Mouse (Mus musculus) CH12.LX (cell line): Measurements from ENCODE around the gene Fdx1l. TPM values are rescaled to one million over a fixed set of nuclear protein-coding genes. Genes with fewer than 3 reads are reported as not detected.
A peak's percentile ranks its signal among the peaks of the same experiment; 100 is the strongest.

ENCODE experiments used
- DNase-seq: peaks from one replicate; pipeline ENCODE4 v3.0.0-alpha.2; 2013; ENCODE audit errors: extremely low read depth
- H3K27ac ChIP-seq: 2 replicates; pipeline ENCODE4 v1.5.1; 2012; ENCODE audit warnings: low read depth, mild to moderate bottlenecking, control low read depth, moderate library complexity; ENCODE audit not compliant: insufficient read depth
- H3K27me3 ChIP-seq: replicated peaks from 2 replicates; pipeline ENCODE3; 2012; ENCODE audit warnings: inconsistent platforms
- H3K36me3 ChIP-seq, 2 experiments: replicated peaks in 1 of 2; 2 replicates each; pipeline versions ENCODE3 to v1.6.1; 2012; ENCODE audit warnings: inconsistent platforms in 1 of 2, low read length in 1 of 2, mild to moderate bottlenecking in 1 of 2, mixed read lengths in 1 of 2, moderate library complexity in 1 of 2; ENCODE audit not compliant: control insufficient read depth in 1 of 2, insufficient read depth in 1 of 2
- H3K4me1 ChIP-seq, 2 experiments: 2 replicates each; pipeline ENCODE4 v1.6.1; 2012; ENCODE audit warnings: inconsistent platforms in 1 of 2, moderate library complexity in 1 of 2; ENCODE audit not compliant: insufficient read depth in 2 of 2, control insufficient read depth in 1 of 2
- H3K4me2 ChIP-seq: 2 replicates; pipeline ENCODE4 v1.6.1; 2012; ENCODE audit warnings: low read depth, mild to moderate bottlenecking, control low read depth; ENCODE audit not compliant: poor library complexity, insufficient read depth, severe bottlenecking
- H3K4me3 ChIP-seq, 3 experiments: fragments of 150-350 bp in 1 of 3; sonication (generic) in 1 of 3; replicated peaks in 1 of 3; 2 replicates each; pipeline versions ENCODE3 to v1.5.1; 2011 to 2012; ENCODE audit warnings: low read depth in 2 of 3, low read length in 2 of 3, mild to moderate bottlenecking in 2 of 3, moderate library complexity in 2 of 3, control low read depth in 1 of 3, improper control_type of control experiment in 1 of 3, inconsistent platforms in 1 of 3, mixed read lengths in 1 of 3; ENCODE audit not compliant: poor library complexity in 1 of 3
- H3K79me2 ChIP-seq: replicated peaks from 2 replicates; pipeline ENCODE4 v1.6.1; 2012; ENCODE audit warnings: mild to moderate bottlenecking, moderate library complexity; ENCODE audit not compliant: control insufficient read depth, poor library complexity, insufficient read depth, severe bottlenecking; ENCODE audit errors: extremely low read depth
- H3K9ac ChIP-seq: 2 replicates; pipeline ENCODE4 v1.6.1; 2012; ENCODE audit warnings: low read depth, mild to moderate bottlenecking, control low read depth, moderate library complexity; ENCODE audit not compliant: insufficient read depth
- H3K9me3 ChIP-seq: replicated peaks from 2 replicates; pipeline ENCODE3; 2012; ENCODE audit warnings: low read length, inconsistent platforms, mixed read lengths
- EP300 ChIP-seq: IDR thresholded peaks from 2 replicates; pipeline ENCODE4 v1.6.1; 2011; ENCODE audit warnings: low read length, improper control_type of control experiment
- HCFC1 ChIP-seq: IDR thresholded peaks from 2 replicates; pipeline ENCODE4 v1.6.1; 2012; ENCODE audit warnings: low read depth, mild to moderate bottlenecking, inconsistent platforms, low read length, improper control_type of control experiment
- IRF4 ChIP-seq: IDR thresholded peaks from 2 replicates; pipeline ENCODE4 v1.6.1; 2014; ENCODE audit warnings: low read depth, mild to moderate bottlenecking, inconsistent platforms, low read length, improper control_type of control experiment
- JUND ChIP-seq: conservative IDR thresholded peaks from 2 replicates; pipeline ENCODE4 v1.6.1; 2011; ENCODE audit warnings: low read depth, low read length, improper control_type of control experiment
- MAFK ChIP-seq: IDR thresholded peaks from 2 replicates; pipeline ENCODE4 v1.6.1; 2011; ENCODE audit warnings: low read length, improper control_type of control experiment; ENCODE audit not compliant: insufficient replicate concordance
- MAX ChIP-seq: IDR thresholded peaks from 2 replicates; pipeline ENCODE4 v1.6.1; 2011; ENCODE audit warnings: low read length, improper control_type of control experiment
- NELFE ChIP-seq: IDR thresholded peaks from 2 replicates; pipeline ENCODE4 v1.6.1; 2011; ENCODE audit warnings: low read depth, low read length, improper control_type of control experiment
- PAX5 ChIP-seq: IDR thresholded peaks from 2 replicates; pipeline ENCODE4 v1.6.1; 2012; ENCODE audit warnings: low read length, inconsistent platforms, mixed read lengths
- POLR2A ChIP-seq: IDR thresholded peaks from 2 replicates; pipeline ENCODE4 v1.6.1; 2011; ENCODE audit warnings: low read depth, mild to moderate bottlenecking, improper control_type of control experiment, low read length
- POLR2AphosphoS2 ChIP-seq: IDR thresholded peaks from 2 replicates; pipeline ENCODE4 v1.6.1; 2011; ENCODE audit warnings: low read depth, low read length, improper control_type of control experiment
- RCOR1 ChIP-seq: conservative IDR thresholded peaks from 2 replicates; pipeline ENCODE4 v1.6.1; 2012; ENCODE audit warnings: low read depth, mild to moderate bottlenecking, inconsistent platforms, low read length, improper control_type of control experiment
- SIN3A ChIP-seq: IDR thresholded peaks from 2 replicates; pipeline ENCODE4 v1.6.1; 2012; ENCODE audit warnings: low read length, improper control_type of control experiment, inconsistent platforms
- TCF12 ChIP-seq: IDR thresholded peaks from 2 replicates; pipeline ENCODE4 v1.6.1; 2014; ENCODE audit warnings: low read depth, mild to moderate bottlenecking, inconsistent platforms, low read length, improper control_type of control experiment
- USF1 ChIP-seq: IDR thresholded peaks from 2 replicates; pipeline ENCODE4 v1.6.1; 2014; ENCODE audit warnings: low read depth, mild to moderate bottlenecking, inconsistent platforms, low read length, improper control_type of control experiment
- USF2 ChIP-seq: conservative IDR thresholded peaks from 2 replicates; pipeline ENCODE4 v1.6.1; 2011; ENCODE audit warnings: low read depth, low read length, improper control_type of control experiment
- ZC3H11A ChIP-seq: IDR thresholded peaks from 2 replicates; pipeline ENCODE4 v1.6.1; 2012; ENCODE audit warnings: low read depth, mild to moderate bottlenecking, inconsistent platforms, low read length, improper control_type of control experiment
- ZMIZ1 ChIP-seq: IDR thresholded peaks from 2 replicates; pipeline ENCODE4 v1.6.1; 2012; ENCODE audit warnings: low read depth, mild to moderate bottlenecking, inconsistent platforms, low read length, improper control_type of control experiment
- dilution Hi-C: fragments of 300-500 bp; cut with MboI; formaldehyde crosslinking; loops from 2 replicates; pipeline ENCODE4 v1.14.3; 2020; ENCODE audit warnings: low sequenced_read_pairs; ENCODE audit not compliant: extremely low pct_unique_long_range_greater_than_20kb, extremely low pct_ligation_motif_present
- in situ Hi-C: fragments of 300-500 bp; cut with MboI; formaldehyde crosslinking; loops from 3 replicates; pipeline ENCODE4 v1.14.3; 2019; ENCODE audit warnings: low sequenced_read_pairs, low pct_ligation_motif_present, low pct_unique_long_range_greater_than_20kb, mixed read lengths
- polyA plus RNA-seq: library from polyadenylated mRNA; unstranded; fragments of >175 nt; gene quantifications from 2 replicates; pipeline ENCODE4 v1.2.1, GENCODE M21; 2012; ENCODE audit warnings: low read depth; ENCODE audit not compliant: insufficient read length
- total RNA-seq, 2 experiments: library from RNA; depleted of rRNA; stranded (reverse); fragments of 300-350 nt in 1 of 2; fragments of >200 nt in 1 of 2; gene quantifications; 2 replicates each; pipeline ENCODE4 v1.2.3; 2012 to 2014

Gene Fdx1l
- total and polyA plus RNA-seq, 3 experiments: 70.8 to 105 (median 79.7) TPM

DNA sequence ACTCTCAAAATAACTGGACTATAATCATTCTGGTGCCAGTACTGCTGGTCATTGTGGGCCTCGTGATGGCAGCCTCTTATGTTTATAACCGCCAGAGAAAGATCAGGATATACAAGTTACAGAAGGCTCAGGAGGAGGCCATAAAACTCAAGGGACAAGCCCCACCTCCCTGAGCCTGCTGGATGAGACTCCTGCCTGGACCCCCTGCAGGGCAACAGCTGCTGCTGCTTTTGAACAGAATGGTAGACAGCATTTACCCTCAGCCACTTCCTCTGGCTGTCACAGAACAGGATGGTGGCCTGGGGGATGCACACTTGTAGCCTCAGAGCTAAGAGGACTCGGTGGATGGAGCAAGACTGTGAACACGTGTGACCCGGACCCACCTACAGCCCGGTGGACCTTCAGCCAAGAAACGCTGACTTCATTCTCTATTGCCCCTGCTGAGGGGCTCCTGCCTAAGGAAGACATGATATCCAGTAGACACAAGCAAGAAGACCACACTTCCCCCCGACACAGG lies 45.6 kb downstream of the Fdx1l start:
- dilution Hi-C loops (no loop called here), in situ Hi-C loops (loop anchor here (5.0 kb wide), 1 partner anchor 44 kb away; the partner anchor contains the start of genes Fdx1l and Gm49373)
- no peaks in the 10 kb centered on the region for H3K27me3 ChIP-seq
- H3K4me3 ChIP-seq: no peak overlapping the region
- no peak for DNase-seq
- H3K9ac ChIP-seq: no peak overlapping the region
- H3K79me2 ChIP-seq: peaks cover 23% of the 10 kb centered on the region
- H3K4me1 ChIP-seq: peaks cover 9 to 47% of the 10 kb centered on the region in 2 experiments
- no peak overlapping the region for H3K27ac ChIP-seq
- H3K36me3 ChIP-seq: peaks cover 44 to 56% of the 10 kb centered on the region in 2 experiments
- TF ChIP-seq ZMIZ1 (peak; percentile 23; the same call in 1 of the 2 replicates), IRF4 (no peak), HCFC1 (no peak)
- TF ChIP-seq, all 38 proteins: peak for 1
- H3K9me3 ChIP-seq: no peaks in the 10 kb centered on the region
- H3K4me2 ChIP-seq: no peak overlapping the region

DNA sequence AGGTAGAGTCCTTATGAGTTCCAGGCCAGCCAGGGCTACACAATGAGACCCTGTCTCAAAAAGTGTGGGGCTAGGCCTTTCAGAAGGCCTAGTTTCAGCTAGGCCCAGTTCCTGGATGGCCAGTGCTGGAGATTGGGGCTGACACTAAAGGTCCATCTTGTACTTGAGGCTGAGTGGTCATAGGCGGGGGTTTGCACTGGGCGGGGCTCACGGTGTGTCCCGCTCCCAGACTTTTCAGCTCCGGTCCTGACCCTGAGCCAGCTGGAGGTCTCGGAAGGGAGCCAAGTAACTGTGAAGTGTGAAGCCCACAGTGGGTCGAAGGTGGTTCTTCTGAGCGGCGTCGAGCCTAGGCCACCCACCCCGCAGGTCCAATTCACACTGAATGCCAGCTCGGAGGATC lies 46.6 kb downstream of the Fdx1l start:
- H3K9ac ChIP-seq: no peak overlapping the region
- no peak overlapping the region for H3K4me3 ChIP-seq
- in situ Hi-C loops: loop anchor here (5.0 kb wide), 1 partner anchor 45 kb away; the partner anchor contains the start of genes Fdx1l and Gm49373
- H3K36me3 ChIP-seq: peaks cover 53 to 66% of the 10 kb centered on the region in 2 experiments
- dilution Hi-C loops: no loop called here
- H3K79me2 ChIP-seq: peaks cover 33% of the 10 kb centered on the region
- no peak overlapping the region for H3K4me2 ChIP-seq
- TF ChIP-seq RCOR1 (no peak), ZC3H11A (no peak), TCF12 (no peak), MAX (no peak), HCFC1 (no peak), POLR2AphosphoS2 (no peak), PAX5 (no peak), MAFK (no peak), POLR2A (no peak), USF2 (no peak), NELFE (no peak), ZMIZ1 (no peak), USF1 (no peak), SIN3A (no peak), JUND (no peak), EP300 (no peak), IRF4 (no peak)
- TF ChIP-seq, all 38 proteins: peak for 0
- H3K4me1 ChIP-seq: peaks cover 9 to 46% of the 10 kb centered on the region in 2 experiments
- no peaks in the 10 kb centered on the region for H3K9me3 ChIP-seq
- H3K27ac ChIP-seq: no peak overlapping the region
- no peaks in the 10 kb centered on the region for H3K27me3 ChIP-seq
- DNase-seq: no peak
